Mouse (Mus musculus) mature B cell (primary cell): ENCODE measurements around the gene Pdzk1.

Experiments
- in situ Hi-C: fragments of 300-500 bp; cut with MboI; formaldehyde crosslinking; loops from 2 replicates; pipeline ENCODE4 v1.14.3; 2019

The Pdzk1 gene

GRCm38 (mm10) chr3:96883690-96884089 is 54.6 kb downstream of the Pdzk1 start:
- in situ Hi-C loops = no loop called here

- in situ Hi-C loops = no loop called here
These were observed 73.4 kb downstream of the Pdzk1 start for GRCm38 (mm10) chr3:96902336-96902999.

- in situ Hi-C loops = no loop called here
These were observed 75.3 kb downstream of the Pdzk1 start, which contains the start of gene Gja5 for GRCm38 (mm10) chr3:96904393-96904792. Gene Gja5 (plus strand): TSS chr3:96904693.

GRCm38 (mm10) chr3:96904851-96905541 is 75.9 kb downstream of the Pdzk1 start, which contains the start of gene Gpr89:
Gene Gpr89 (minus strand): TSS chr3:96905346.
- in situ Hi-C loops = no loop called here

- in situ Hi-C loops = no loop called here
These were observed 76.5 kb downstream of the Pdzk1 start for GRCm38 (mm10) chr3:96905592-96905991.
